Mouse (Mus musculus) cerebellum, adult 11-12 months (tissue): ENCODE data around the gene Phyhipl.

Experiments
- DNase-seq: peaks from one replicate; pipeline ENCODE4 v3.0.0; 2022

Gene Phyhipl

GRCm38 (mm10) chr10:70655828-70656227, at the start of gene Phyhipl:
Phyhipl (minus strand) TSS chr10:70655965.
- DNase-seq, result no peak

- no peak for DNase-seq
Measured at GRCm38 (mm10) chr10:70703211-70703610, 47.4 kb upstream of the Phyhipl start.

GRCm38 (mm10) chr10:70699581-70699980, 43.8 kb upstream of the Phyhipl start:
- no peak for DNase-seq

GRCm38 (mm10) chr10:70698014-70698413, 42.2 kb upstream of the Phyhipl start:
- DNase-seq, result no peak

GRCm38 (mm10) chr10:70696748-70697585, 41.2 kb upstream of the Phyhipl start:
- DNase-seq, result no peak

GRCm38 (mm10) chr10:70689346-70689745, 33.6 kb upstream of the Phyhipl start:
- no peak for DNase-seq

GRCm38 (mm10) chr10:70688881-70689280, 33.1 kb upstream of the Phyhipl start:
- no peak for DNase-seq

- DNase-seq, result no peak
Measured at GRCm38 (mm10) chr10:70686941-70687703, 31.4 kb upstream of the Phyhipl start.

GRCm38 (mm10) chr10:70686505-70686904, 30.7 kb upstream of the Phyhipl start:
- peak; percentile 9 for DNase-seq

- no peak for DNase-seq
Measured at GRCm38 (mm10) chr10:70683508-70683907, 27.7 kb upstream of the Phyhipl start.

- no peak for DNase-seq
Measured at GRCm38 (mm10) chr10:70677946-70678345, 22.2 kb upstream of the Phyhipl start.

- DNase-seq, result no peak
Measured at GRCm38 (mm10) chr10:70656272-70656671, 507 bp upstream of the Phyhipl start.

- DNase-seq, result no peak
Measured at GRCm38 (mm10) chr10:70654655-70655054, 1.1 kb downstream of the Phyhipl start.

- DNase-seq, result no peak
Measured at GRCm38 (mm10) chr10:70654139-70654538, 1.6 kb downstream of the Phyhipl start.

GRCm38 (mm10) chr10:70651769-70652648, 3.8 kb downstream of the Phyhipl start:
- DNase-seq, result no peak

- peak; percentile 15 for DNase-seq
Measured at GRCm38 (mm10) chr10:70648831-70649230, 6.9 kb downstream of the Phyhipl start.

GRCm38 (mm10) chr10:70643131-70643530, 12.6 kb downstream of the Phyhipl start:
- DNase-seq, result no peak

- no peak for DNase-seq
Measured at GRCm38 (mm10) chr10:70640896-70641596, 14.7 kb downstream of the Phyhipl start.

- DNase-seq, result no peak
Measured at GRCm38 (mm10) chr10:70640075-70640737, 15.6 kb downstream of the Phyhipl start.

GRCm38 (mm10) chr10:70637640-70638328, 18.0 kb downstream of the Phyhipl start:
- DNase-seq, result no peak

GRCm38 (mm10) chr10:70635261-70635660, 20.5 kb downstream of the Phyhipl start:
- DNase-seq, result no peak
